Mouse (Mus musculus) forebrain, embryonic 16.5 days (tissue): ENCODE measurements around the gene Irf7. TPM values are rescaled to one million over a fixed set of nuclear protein-coding genes. Genes with fewer than 3 reads are reported as not detected.

Source experiments
- ATAC-seq: fragments of 200-750 bp; cut with Nextera tagmentation; 2 replicates; pipeline ENCODE4 v1.8.0; 2017; ENCODE audit warnings: mild to moderate bottlenecking, moderate library complexity
- H3K27ac ChIP-seq: fragments of 300-500 bp; sonication (generic); 2 replicates; pipeline ENCODE4 v1.5.1; 2014; ENCODE audit warnings: low read length, control low read depth
- H3K27me3 ChIP-seq: fragments of 300-500 bp; sonication (generic); replicated peaks from 2 replicates; pipeline ENCODE4 v1.6.1; 2014; ENCODE audit warnings: low read length; ENCODE audit not compliant: control insufficient read depth, insufficient read depth
- H3K36me3 ChIP-seq: fragments of 300-500 bp; sonication (generic); 2 replicates; pipeline ENCODE4 v1.6.1; 2014; ENCODE audit not compliant: control insufficient read depth, insufficient read depth
- H3K4me1 ChIP-seq: fragments of 300-500 bp; sonication (generic); replicated peaks from 2 replicates; pipeline ENCODE4 v1.6.1; 2014; ENCODE audit warnings: low read length; ENCODE audit not compliant: control insufficient read depth, insufficient read depth
- H3K4me2 ChIP-seq: fragments of 300-500 bp; sonication (generic); 2 replicates; pipeline ENCODE4 v1.6.1; 2014; ENCODE audit warnings: mild to moderate bottlenecking, low read length, control low read depth
- H3K4me3 ChIP-seq: fragments of 300-500 bp; sonication (generic); replicated peaks from 2 replicates; pipeline ENCODE4 v1.5.1; 2014; ENCODE audit warnings: mild to moderate bottlenecking, low read length, control low read depth
- H3K9ac ChIP-seq: fragments of 300-500 bp; sonication (generic); replicated peaks from 2 replicates; pipeline ENCODE4 v1.6.1; 2014; ENCODE audit warnings: low read depth, low read length, control low read depth
- H3K9me3 ChIP-seq: fragments of 300-500 bp; sonication (generic); 2 replicates; pipeline ENCODE4 v1.6.1; 2016; ENCODE audit warnings: low read length; ENCODE audit not compliant: control insufficient read depth
- WGBS: fragments of 180-500 bp; shearing (Covaris S2); extraction: QIAGEN DNeasy Blood & Tissue Kit; methylation state at CpG from one replicate; pipeline ENCODE4 v1.1.7; 2014; 5-methylcytosine and 5-hydroxymethylcytosine counted together
- polyA plus RNA-seq: library from polyadenylated mRNA; unstranded; fragments of >200 nt; fragmentation: Nextera tagmentation; extraction: Ambion mirVana; gene quantifications from 2 replicates; pipeline ENCODE4 v1.2.1, GENCODE M21; 2015

Gene Irf7
- polyA plus RNA-seq, 1 experiment from 2014 or later: 0.76 TPM

- Histone ChIP-seq H3K9me3 (no peaks in the 10 kb centered on the region), H3K27me3 (no peaks in the 10 kb centered on the region), H3K36me3 (peaks cover 13% of the 10 kb centered on the region), H3K4me1 (peaks cover 18% of the 10 kb centered on the region), H3K27ac (peak within 1 kb of the TSS; percentile 94), H3K4me2 (peak within 1 kb of the TSS; percentile 98), H3K9ac (peak within 1 kb of the TSS; percentile 94), H3K4me3 (peak within 1 kb of the TSS; percentile 93)
- under 1% methylated on average over 72 of the region's 76 CpGs for WGBS
- ATAC-seq: peak; percentile 94
Measured at GRCm38 (mm10) chr7:141228279-141229067, 37.8 kb downstream of the Irf7 start, which contains the start of gene Phrf1. Gene Phrf1 (plus strand): TSS chr7:141228784.

- Histone ChIP-seq H3K9me3 (no peaks in the 10 kb centered on the region), H3K36me3 (peaks cover 7% of the 10 kb centered on the region), H3K27ac (no peak overlapping the region; the same call in 1 of the 2 replicates), H3K27me3 (no peaks in the 10 kb centered on the region), H3K4me3 (no peak overlapping the region; the same call in 1 of the 2 replicates), H3K4me2 (no peak overlapping the region), H3K4me1 (peaks cover 18% of the 10 kb centered on the region), H3K9ac (peak overlapping the region; percentile 94; the same call in 1 of the 2 replicates)
- no peak for ATAC-seq
- 76% methylated on average over 4 of the region's 4 CpGs for WGBS
Measured at GRCm38 (mm10) chr7:141227796-141228195, 38.5 kb downstream of the Irf7 start.

- Histone ChIP-seq H3K4me3 (no peak overlapping the region), H3K27me3 (no peaks in the 10 kb centered on the region), H3K27ac (no peak overlapping the region), H3K36me3 (no peaks in the 10 kb centered on the region), H3K9ac (no peak overlapping the region), H3K4me2 (no peak overlapping the region), H3K4me1 (peaks cover 27% of the 10 kb centered on the region), H3K9me3 (no peaks in the 10 kb centered on the region)
- ATAC-seq: no peak
- WGBS: 91% methylated on average over 6 of the region's 6 CpGs
Measured at GRCm38 (mm10) chr7:141226535-141226934, 39.7 kb downstream of the Irf7 start.

GRCm38 (mm10) chr7:141222696-141223215, 43.5 kb downstream of the Irf7 start:
- Histone ChIP-seq H3K27ac (no peak overlapping the region), H3K9ac (no peak overlapping the region), H3K27me3 (no peaks in the 10 kb centered on the region), H3K9me3 (no peaks in the 10 kb centered on the region), H3K4me2 (peak overlapping the region; percentile 75; the same call in 1 of the 2 replicates), H3K4me3 (no peak overlapping the region), H3K36me3 (no peaks in the 10 kb centered on the region), H3K4me1 (peaks cover 14% of the 10 kb centered on the region)
- 88% methylated on average over 4 of the region's 4 CpGs for WGBS
- ATAC-seq: no peak

GRCm38 (mm10) chr7:141222126-141222467, 44.2 kb downstream of the Irf7 start:
- peak overlapping the region; percentile 38; the same call in 1 of the 2 replicates for H3K27ac ChIP-seq

GRCm38 (mm10) chr7:141221249-141222125, 44.8 kb downstream of the Irf7 start:
- peak overlapping the region; percentile 60 for H3K9ac ChIP-seq
- peaks cover 19% of the 10 kb centered on the region for H3K4me1 ChIP-seq
- no peaks in the 10 kb centered on the region for H3K9me3 ChIP-seq
- peak overlapping the region; percentile 61 for H3K27ac ChIP-seq
- H3K27me3 ChIP-seq: no peaks in the 10 kb centered on the region
- H3K4me2 ChIP-seq: peak overlapping the region; percentile 75
- 2% methylated on average over 44 of the region's 44 CpGs for WGBS
- H3K36me3 ChIP-seq: no peaks in the 10 kb centered on the region
- ATAC-seq: peak; percentile 97
- H3K4me3 ChIP-seq: peak overlapping the region; percentile 47

More at GRCm38 (mm10) chr7:141222126-141222467, 44.2 kb downstream of the Irf7 start:
- Histone ChIP-seq H3K4me1 (peaks cover 14% of the 10 kb centered on the region), H3K36me3 (no peaks in the 10 kb centered on the region), H3K4me3 (peak overlapping the region; percentile 47), H3K9ac (peak overlapping the region; percentile 60), H3K27me3 (no peaks in the 10 kb centered on the region), H3K4me2 (peak overlapping the region; percentile 75), H3K9me3 (no peaks in the 10 kb centered on the region)
- 3% methylated on average over 8 of the region's 8 CpGs for WGBS
- no peak for ATAC-seq

GRCm38 (mm10) chr7:141220377-141220776, 45.9 kb downstream of the Irf7 start:
- WGBS: 74% methylated on average over 1 of the region's 1 CpGs
- peaks cover 25% of the 10 kb centered on the region for H3K4me1 ChIP-seq
- no peak overlapping the region for H3K4me3 ChIP-seq
- H3K9ac ChIP-seq: no peak overlapping the region
- no peak overlapping the region for H3K4me2 ChIP-seq
- H3K27me3 ChIP-seq: no peaks in the 10 kb centered on the region
- no peak for ATAC-seq
- H3K27ac ChIP-seq: no peak overlapping the region
- no peaks in the 10 kb centered on the region for H3K36me3 ChIP-seq
- no peaks in the 10 kb centered on the region for H3K9me3 ChIP-seq

- Histone ChIP-seq H3K4me2 (no peak overlapping the region), H3K27ac (no peak overlapping the region), H3K4me3 (no peak overlapping the region)
Measured at GRCm38 (mm10) chr7:141219558-141220099, 46.7 kb downstream of the Irf7 start.

More at GRCm38 (mm10) chr7:141219558-141220099, 46.7 kb downstream of the Irf7 start:
- H3K9ac ChIP-seq: no peak overlapping the region
- WGBS: 94% methylated on average over 1 of the region's 1 CpGs
- H3K27me3 ChIP-seq: no peaks in the 10 kb centered on the region
- H3K4me1 ChIP-seq: peaks cover 29% of the 10 kb centered on the region
- no peak for ATAC-seq
- no peaks in the 10 kb centered on the region for H3K9me3 ChIP-seq
- no peaks in the 10 kb centered on the region for H3K36me3 ChIP-seq
